Mouse (Mus musculus) MEL (cell line): Measurements from ENCODE around the gene Pot1b. TPM values are rescaled to one million over a fixed set of nuclear protein-coding genes. Genes with fewer than 3 reads are reported as not detected.

Experiments used
- DNase-seq: peaks from one replicate; pipeline ENCODE4 v3.0.0; 2011; ENCODE audit warnings: low read depth, low spot score
- H3K27ac ChIP-seq: 2 replicates; pipeline ENCODE4 v1.5.1; 2012; ENCODE audit warnings: low read depth, mild to moderate bottlenecking, control low read depth, low read length, moderate library complexity; ENCODE audit not compliant: control insufficient read depth
- H3K27me3 ChIP-seq, 2 experiments: fragments of 150-350 bp in 1 of 2; sonication (generic) in 1 of 2; 2 replicates each; pipeline ENCODE4 v1.6.1; 2012; ENCODE audit warnings: low read length in 2 of 2, mild to moderate bottlenecking in 2 of 2, improper control_type of control experiment in 1 of 2, moderate library complexity in 1 of 2; ENCODE audit not compliant: insufficient read depth in 2 of 2, control insufficient read depth in 1 of 2
- H3K36me3 ChIP-seq, 2 experiments: 2 replicates each; pipeline ENCODE4 v1.6.1; 2012 to 2014; ENCODE audit warnings: low read length in 2 of 2, improper control_type of control experiment in 1 of 2, inconsistent platforms in 1 of 2, mild to moderate bottlenecking in 1 of 2; ENCODE audit not compliant: insufficient read depth in 2 of 2, control insufficient read depth in 1 of 2
- H3K4me1 ChIP-seq, 2 experiments: fragments of 150-350 bp in 1 of 2; sonication (generic) in 1 of 2; 2 replicates each; pipeline ENCODE4 v1.6.1; 2012; ENCODE audit warnings: low read length in 2 of 2, improper control_type of control experiment in 1 of 2, mild to moderate bottlenecking in 1 of 2; ENCODE audit not compliant: insufficient read depth in 2 of 2, control insufficient read depth in 1 of 2
- H3K4me3 ChIP-seq, 2 experiments: fragments of 150-350 bp in 1 of 2; sonication (generic) in 1 of 2; 2 replicates each; pipeline ENCODE4 v1.5.1; 2012; ENCODE audit warnings: low read depth in 2 of 2, low read length in 2 of 2, mild to moderate bottlenecking in 2 of 2, moderate library complexity in 2 of 2, control low read depth in 1 of 2, improper control_type of control experiment in 1 of 2; ENCODE audit not compliant: control insufficient read depth in 1 of 2, insufficient read depth in 1 of 2
- H3K79me2 ChIP-seq: 2 replicates; pipeline ENCODE4 v1.6.1; 2012; ENCODE audit warnings: mild to moderate bottlenecking, low read length, moderate library complexity; ENCODE audit not compliant: control insufficient read depth, poor library complexity, insufficient read depth
- H3K9ac ChIP-seq: 2 replicates; pipeline ENCODE4 v1.6.1; 2012; ENCODE audit warnings: low read depth, mild to moderate bottlenecking, control low read depth, low read length, moderate library complexity; ENCODE audit not compliant: control insufficient read depth, poor library complexity, severe bottlenecking
- H3K9me3 ChIP-seq: fragments of 150-350 bp; sonication (generic); replicated peaks from 2 replicates; pipeline ENCODE4 v1.6.1; 2012; ENCODE audit warnings: mild to moderate bottlenecking, low read length, improper control_type of control experiment, moderate library complexity; ENCODE audit not compliant: insufficient read depth
- BHLHE40 ChIP-seq: IDR thresholded peaks from 2 replicates; pipeline ENCODE4 v1.6.1; 2012; ENCODE audit warnings: low read depth, mild to moderate bottlenecking, inconsistent platforms, low read length, improper control_type of control experiment, borderline replicate concordance
- CHD1 ChIP-seq: IDR thresholded peaks from 2 replicates; pipeline ENCODE4 v1.6.1; 2012; ENCODE audit warnings: low read depth, mild to moderate bottlenecking, inconsistent platforms, low read length, improper control_type of control experiment
- E2F4 ChIP-seq: IDR thresholded peaks from 2 replicates; pipeline ENCODE4 v1.6.1; 2011; ENCODE audit warnings: low read depth, low read length, improper control_type of control experiment, borderline replicate concordance
- EP300 ChIP-seq, 2 experiments: IDR thresholded peaks; 2 replicates each; pipeline ENCODE4 v1.6.1; 2011; ENCODE audit warnings: improper control_type of control experiment in 2 of 2, low read length in 2 of 2, low read depth in 1 of 2, mild to moderate bottlenecking in 1 of 2
- ETS1 ChIP-seq: IDR thresholded peaks from 2 replicates; pipeline ENCODE4 v1.6.1; 2012; ENCODE audit warnings: low read depth, mild to moderate bottlenecking, inconsistent platforms, low read length, improper control_type of control experiment, moderate library complexity
- GATA1 ChIP-seq: IDR thresholded peaks from 2 replicates; pipeline ENCODE4 v1.6.1; 2011; ENCODE audit warnings: low read depth, low read length, improper control_type of control experiment
- JUND ChIP-seq: IDR thresholded peaks from 2 replicates; pipeline ENCODE4 v1.6.1; 2011; ENCODE audit warnings: low read depth, mild to moderate bottlenecking, improper control_type of control experiment, low read length
- MAX ChIP-seq: IDR thresholded peaks from 2 replicates; pipeline ENCODE4 v1.6.1; 2011; ENCODE audit warnings: low read length, improper control_type of control experiment
- MAZ ChIP-seq: IDR thresholded peaks from 2 replicates; pipeline ENCODE4 v1.6.1; 2012; ENCODE audit warnings: low read depth, mild to moderate bottlenecking, inconsistent platforms, low read length, improper control_type of control experiment
- MEF2A ChIP-seq: IDR thresholded peaks from 2 replicates; pipeline ENCODE4 v1.6.1; 2014; ENCODE audit warnings: low read depth, mild to moderate bottlenecking, inconsistent platforms, low read length, improper control_type of control experiment; ENCODE audit not compliant: poor library complexity, insufficient replicate concordance, severe bottlenecking; ENCODE audit errors: extremely low read depth
- NELFE ChIP-seq: IDR thresholded peaks from 2 replicates; pipeline ENCODE4 v1.6.1; 2011; ENCODE audit warnings: low read depth, low read length, improper control_type of control experiment
- POLR2A ChIP-seq, 2 experiments: IDR thresholded peaks; 2 replicates each; pipeline ENCODE4 v1.6.1; 2011 to 2012; ENCODE audit warnings: low read length in 2 of 2, mild to moderate bottlenecking in 2 of 2, control low read depth in 1 of 2, improper control_type of control experiment in 1 of 2, low read depth in 1 of 2, moderate library complexity in 1 of 2; ENCODE audit not compliant: control insufficient read depth in 1 of 2, insufficient read depth in 1 of 2, poor library complexity in 1 of 2
- POLR2AphosphoS2 ChIP-seq: IDR thresholded peaks from 2 replicates; pipeline ENCODE4 v1.6.1; 2011; ENCODE audit warnings: low read length, improper control_type of control experiment
- RAD21 ChIP-seq: IDR thresholded peaks from 2 replicates; pipeline ENCODE4 v1.6.1; 2011; ENCODE audit warnings: mild to moderate bottlenecking, low read depth, low read length, improper control_type of control experiment
- RCOR1 ChIP-seq: IDR thresholded peaks from 2 replicates; pipeline ENCODE4 v1.6.1; 2012; ENCODE audit warnings: low read depth, mild to moderate bottlenecking, inconsistent platforms, low read length, improper control_type of control experiment
- SMC3 ChIP-seq: IDR thresholded peaks from 2 replicates; pipeline ENCODE4 v1.6.1; 2011; ENCODE audit warnings: low read depth, low read length, improper control_type of control experiment
- TAL1 ChIP-seq: IDR thresholded peaks from 2 replicates; pipeline ENCODE4 v1.6.1; 2012; ENCODE audit warnings: mild to moderate bottlenecking, inconsistent platforms, low read length, moderate library complexity, mixed read lengths
- TBP ChIP-seq: IDR thresholded peaks from 2 replicates; pipeline ENCODE4 v1.8.0; 2011; ENCODE audit warnings: low read depth, low read length, improper control_type of control experiment
- TCF12 ChIP-seq: IDR thresholded peaks from 2 replicates; pipeline ENCODE4 v1.6.1; 2014; ENCODE audit warnings: low read depth, mild to moderate bottlenecking, inconsistent platforms, low read length, improper control_type of control experiment, moderate library complexity
- USF1 ChIP-seq: IDR thresholded peaks from 2 replicates; pipeline ENCODE4 v1.6.1; 2014; ENCODE audit warnings: low read depth, mild to moderate bottlenecking, inconsistent platforms, low read length, improper control_type of control experiment, moderate library complexity
- ZMIZ1 ChIP-seq: IDR thresholded peaks from 2 replicates; pipeline ENCODE4 v1.6.1; 2012; ENCODE audit warnings: low read depth, mild to moderate bottlenecking, inconsistent platforms, low read length, improper control_type of control experiment, moderate library complexity
- polyA plus RNA-seq, 2 experiments: library from polyadenylated mRNA; stranded (reverse) in 1 of 2; unstranded in 1 of 2; fragments of >175 nt in 1 of 2; fragments of >200 nt in 1 of 2; gene quantifications; 2 replicates each; pipeline versions ENCODE4 v1.2.1 to v1.2.4; 2012; ENCODE audit warnings: low replicate concordance in 2 of 2, low read depth in 1 of 2; ENCODE audit not compliant: insufficient read length in 2 of 2, insufficient read depth in 1 of 2, missing spikeins in 1 of 2
- total RNA-seq: library from RNA; depleted of rRNA; stranded (reverse); fragments of 300-350 nt; gene quantifications from 2 replicates; pipeline ENCODE4 v1.2.3, GENCODE M21; 2012

Gene Pot1b
- total and polyA plus RNA-seq, 3 experiments: 5.7 to 6.5 TPM; not detected in 1

DNA sequence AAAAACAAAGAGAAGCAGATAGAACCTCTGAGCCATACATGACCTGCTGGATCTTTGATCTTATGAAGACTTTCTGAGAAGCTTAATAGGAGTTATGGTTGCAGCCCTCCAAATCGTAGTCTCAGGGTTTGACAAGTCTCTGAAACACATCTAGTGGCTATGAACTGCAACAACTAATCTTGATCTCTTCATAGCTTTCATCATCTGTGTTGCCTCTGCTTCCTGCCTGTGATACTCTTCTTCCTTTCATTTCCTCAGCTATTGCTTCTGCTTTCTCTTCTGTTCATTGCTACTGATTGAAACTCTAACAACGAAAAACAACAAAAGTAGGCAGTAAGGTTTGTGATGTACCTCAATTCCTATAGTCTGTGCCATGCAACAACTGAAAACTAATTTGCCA is 38.7 kb upstream of the Pot1b start:
- Histone ChIP-seq H3K79me2 (no peaks in the 10 kb centered on the region), H3K9me3 (no peaks in the 10 kb centered on the region), H3K27me3 (no peaks in the 10 kb centered on the region), H3K9ac (no peak overlapping the region), H3K4me3 (no peak overlapping the region)
- DNase-seq: no peak
- TF ChIP-seq BHLHE40 (no peak), MEF2A (no peak), GATA1 (no peak), TBP (no peak), POLR2AphosphoS2 (no peak), JUND (no peak), RAD21 (no peak), MAX (no peak), ZMIZ1 (no peak), NELFE (no peak), E2F4 (no peak), TAL1 (no peak), SMC3 (no peak), MAZ (no peak), USF1 (no peak)
- TF ChIP-seq, all 39 proteins: peak for 0
- no peaks in the 10 kb centered on the region; a peak in 1 of 4 replicates for H3K4me1 ChIP-seq
- peaks cover 0 to 5% of the 10 kb centered on the region in 2 experiments; a peak in 2 of 4 replicates for H3K36me3 ChIP-seq
- no peak overlapping the region for H3K27ac ChIP-seq

DNA sequence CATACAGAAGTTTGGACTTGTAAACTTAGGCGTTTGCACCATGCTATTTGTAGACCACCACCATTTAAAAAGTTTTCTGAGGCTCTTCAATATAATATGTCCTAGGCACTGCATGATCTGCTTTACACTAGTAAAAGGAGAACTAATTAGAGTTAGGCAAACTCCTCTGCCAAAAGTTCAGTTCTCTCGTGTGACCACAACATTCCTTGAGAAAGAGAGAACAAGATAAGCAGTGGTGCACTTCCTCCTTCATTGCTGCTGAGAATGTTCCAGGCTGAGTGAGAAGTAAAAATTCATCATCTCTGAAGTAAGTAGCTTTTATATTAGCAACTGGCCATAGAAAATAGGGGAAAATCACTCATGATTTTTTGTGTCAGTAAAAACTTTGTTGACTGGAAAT is 37.4 kb upstream of the Pot1b start, which contains the start of gene Adgre4:
TSS of gene Adgre4 (plus strand) at position 199 of the 400 bp plus-strand sequence.
- Histone ChIP-seq H3K27ac (no peak within 1 kb of the TSS), H3K36me3 (peaks cover 0 to 5% of the 10 kb centered on the region in 2 experiments; a peak in 2 of 4 replicates)
- TF ChIP-seq RCOR1: peak; percentile 84
- TF ChIP-seq EP300 (IDR thresholded peaks at IDR 0.05; ENCODE audit: low read depth in 1 of 2, low read length in 2 of 2): peak; percentile 72 to 97
- TF ChIP-seq SMC3: no peak
- no peak for TF ChIP-seq POLR2A (IDR thresholded peaks at IDR 0.05; ENCODE audit: control insufficient read depth in 1 of 2, insufficient read depth in 1 of 2, low read depth in 1 of 2, low read length in 2 of 2, poor library complexity in 1 of 2)
- no peak for TF ChIP-seq ZMIZ1
- 0 out of 2 replicates have a peak, but pooled peaks have one; percentile 37 for TF ChIP-seq TCF12
- no peak for TF ChIP-seq CHD1
- peak; percentile 62; the same call in 1 of the 2 replicates for TF ChIP-seq ETS1
- TF ChIP-seq JUND: no peak
- peak; percentile 65; the same call in 1 of the 2 replicates for TF ChIP-seq BHLHE40
- peak; percentile 83 for TF ChIP-seq GATA1
- no peak for TF ChIP-seq RAD21

More for the DNA sequence above, 37.4 kb upstream of the Pot1b start, which contains the start of gene Adgre4:
- H3K27me3 ChIP-seq: no peaks in the 10 kb centered on the region
- no peaks in the 10 kb centered on the region; a peak in 1 of 4 replicates for H3K4me1 ChIP-seq
- H3K9ac ChIP-seq: no peak within 1 kb of the TSS
- peak; percentile 78 for DNase-seq
- no peaks in the 10 kb centered on the region for H3K9me3 ChIP-seq
- H3K4me3 ChIP-seq: no peak within 1 kb of the TSS
- H3K79me2 ChIP-seq: no peaks in the 10 kb centered on the region
